Mouse (Mus musculus) bone marrow, adult 2 months (tissue): Measurements from ENCODE around the gene Pcnx2. TPM values are rescaled to one million over a fixed set of nuclear protein-coding genes. Genes with fewer than 3 reads are reported as not detected.

Source experiments
- H3K27ac ChIP-seq: fragments of 200-500 bp; 2 replicates; pipeline ENCODE4 v1.5.1; 2012; ENCODE audit warnings: low read depth, mild to moderate bottlenecking, control low read depth, inconsistent platforms, low read length; ENCODE audit not compliant: control insufficient read depth, poor library complexity, insufficient read depth
- H3K4me1 ChIP-seq: fragments of 200-500 bp; 2 replicates; pipeline ENCODE4 v1.6.1; 2011; ENCODE audit warnings: low read length; ENCODE audit not compliant: control insufficient read depth, insufficient read depth
- H3K4me3 ChIP-seq: fragments of 200-500 bp; replicated peaks from 2 replicates; pipeline ENCODE3; 2011; ENCODE audit warnings: mild to moderate bottlenecking, low read depth, low read length, control low read depth; ENCODE audit not compliant: control insufficient read depth
- CTCF ChIP-seq: fragments of 200-500 bp; IDR thresholded peaks from 2 replicates; pipeline ENCODE4 v1.5.1; 2011; ENCODE audit warnings: low read length, control low read depth; ENCODE audit not compliant: control insufficient read depth, insufficient read depth
- POLR2A ChIP-seq: fragments of 200-500 bp; IDR thresholded peaks from 2 replicates; pipeline ENCODE4 v1.6.1; 2011; ENCODE audit warnings: low read depth, mild to moderate bottlenecking, control low read depth, low read length, borderline replicate concordance; ENCODE audit not compliant: control insufficient read depth
- WGBS: fragments of 180-500 bp; shearing (Covaris S2); methylation state at CpG from one replicate; pipeline ENCODE4 v1.1.7; 2018; 5-methylcytosine and 5-hydroxymethylcytosine counted together
- polyA plus RNA-seq: library from polyadenylated mRNA; stranded (reverse); fragments of >200 nt; gene quantifications from 2 replicates; pipeline ENCODE4 v1.2.4, GENCODE M21; 2011; ENCODE audit warnings: low replicate concordance; ENCODE audit not compliant: missing spikeins, insufficient read depth, insufficient read length

Pcnx2 gene
- polyA plus RNA-seq, 1 experiment = not detected

GRCm38 (mm10) chr8:125722675-125723074, 175.4 kb downstream of the Pcnx2 start:
- 90% methylated on average over 7 of the region's 7 CpGs for WGBS
- peaks cover 5% of the 10 kb centered on the region; the same call in 1 of the 2 replicates for H3K4me1 ChIP-seq
- TF ChIP-seq POLR2A (no peak), CTCF (no peak)
- no peak overlapping the region for H3K27ac ChIP-seq
- no peak overlapping the region for H3K4me3 ChIP-seq

DNA sequence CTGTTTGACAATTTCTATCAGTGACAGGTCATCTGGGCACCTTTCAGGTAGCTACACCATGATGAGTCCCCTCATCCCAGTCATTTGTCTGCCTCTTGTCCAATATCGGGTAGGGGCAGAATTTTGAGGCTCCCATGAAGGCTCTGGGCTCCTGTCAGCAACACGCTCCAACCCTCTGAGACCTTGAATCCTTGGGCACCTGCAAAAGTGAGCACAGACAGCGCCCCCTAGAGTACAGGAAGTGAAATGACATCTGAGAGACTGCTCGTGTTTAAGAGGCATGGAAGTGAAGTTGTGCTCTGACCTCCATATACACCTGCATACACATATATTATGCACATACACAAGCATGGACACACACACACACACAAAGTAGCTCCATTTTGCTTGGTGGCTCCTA, 179.2 kb downstream of the Pcnx2 start:
- 62% methylated on average over 4 of the region's 4 CpGs for WGBS

GRCm38 (mm10) chr8:125716613-125717012, 181.5 kb downstream of the Pcnx2 start:
- Histone ChIP-seq H3K4me3 (no peak overlapping the region), H3K27ac (no peak overlapping the region), H3K4me1 (no peaks in the 10 kb centered on the region)
- TF ChIP-seq POLR2A = no peak
- WGBS = 69% methylated on average over 7 of the region's 7 CpGs

More for the DNA sequence above, 179.2 kb downstream of the Pcnx2 start:
- TF ChIP-seq POLR2A (no peak), CTCF (peak; percentile 46; the same call in 1 of the 2 replicates)
- H3K27ac ChIP-seq = no peak overlapping the region
- H3K4me3 ChIP-seq = no peak overlapping the region
- H3K4me1 ChIP-seq = no peaks in the 10 kb centered on the region

DNA sequence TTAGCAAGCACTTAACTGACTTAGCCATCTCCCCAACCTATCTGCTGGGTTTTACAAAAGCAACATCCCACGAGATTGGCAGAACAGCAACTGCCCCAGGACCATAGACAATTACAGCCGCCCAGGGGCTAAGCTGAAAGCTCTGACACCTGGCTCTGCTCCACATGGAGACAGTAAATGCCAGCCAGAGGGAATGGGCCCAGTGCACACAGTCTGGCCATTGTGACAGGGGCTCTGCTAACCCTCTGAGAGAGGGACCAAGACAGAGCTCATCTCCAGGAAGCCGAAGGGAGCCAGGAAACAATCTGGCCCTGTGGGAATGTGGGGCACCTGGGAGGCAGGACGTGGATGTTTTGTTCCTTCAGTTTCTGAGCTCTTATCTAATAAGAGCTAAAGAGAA, 181.9 kb downstream of the Pcnx2 start:
- Histone ChIP-seq H3K27ac (no peak overlapping the region), H3K4me3 (no peak overlapping the region), H3K4me1 (no peaks in the 10 kb centered on the region)
- 63% methylated on average over 4 of the region's 4 CpGs for WGBS
- TF ChIP-seq POLR2A (no peak), CTCF (no peak)

- Histone ChIP-seq H3K27ac (no peak overlapping the region), H3K4me1 (no peaks in the 10 kb centered on the region), H3K4me3 (no peak overlapping the region)
- TF ChIP-seq POLR2A = no peak
- TF ChIP-seq CTCF = no peak
- WGBS = 57% methylated on average over 5 of the region's 5 CpGs
These were observed 186.6 kb downstream of the Pcnx2 start for GRCm38 (mm10) chr8:125711514-125711913.

DNA sequence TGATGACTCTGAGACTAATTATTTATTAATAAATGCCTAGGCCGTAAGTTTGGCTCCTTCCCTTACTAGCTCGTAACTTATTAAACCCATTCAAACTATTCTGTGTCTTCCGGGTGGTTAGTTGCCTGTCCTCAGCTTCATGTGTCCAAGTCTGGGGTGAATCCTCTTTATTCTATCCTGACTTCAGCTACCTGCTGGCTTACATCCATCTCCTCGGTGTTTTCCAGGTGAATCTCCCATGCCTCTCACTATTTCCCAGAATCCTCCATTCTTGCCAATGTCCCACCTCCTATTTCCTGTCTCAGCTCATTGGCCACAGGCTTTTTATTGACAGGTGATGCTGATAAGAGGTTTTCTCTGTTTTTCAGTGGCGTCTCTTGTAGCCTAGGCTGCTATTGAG, 188.9 kb downstream of the Pcnx2 start:
- no peak for TF ChIP-seq CTCF
- no peak for TF ChIP-seq POLR2A
- 85% methylated on average over 5 of the region's 5 CpGs for WGBS
- no peak overlapping the region for H3K4me3 ChIP-seq
- no peak overlapping the region for H3K27ac ChIP-seq
- no peaks in the 10 kb centered on the region for H3K4me1 ChIP-seq

GRCm38 (mm10) chr8:125705816-125706215, 192.3 kb downstream of the Pcnx2 start:
- H3K4me1 ChIP-seq = no peaks in the 10 kb centered on the region
- no peak overlapping the region for H3K27ac ChIP-seq
- no peak overlapping the region for H3K4me3 ChIP-seq
- WGBS = 86% methylated on average over 7 of the region's 7 CpGs
- TF ChIP-seq CTCF (no peak), POLR2A (no peak)

DNA sequence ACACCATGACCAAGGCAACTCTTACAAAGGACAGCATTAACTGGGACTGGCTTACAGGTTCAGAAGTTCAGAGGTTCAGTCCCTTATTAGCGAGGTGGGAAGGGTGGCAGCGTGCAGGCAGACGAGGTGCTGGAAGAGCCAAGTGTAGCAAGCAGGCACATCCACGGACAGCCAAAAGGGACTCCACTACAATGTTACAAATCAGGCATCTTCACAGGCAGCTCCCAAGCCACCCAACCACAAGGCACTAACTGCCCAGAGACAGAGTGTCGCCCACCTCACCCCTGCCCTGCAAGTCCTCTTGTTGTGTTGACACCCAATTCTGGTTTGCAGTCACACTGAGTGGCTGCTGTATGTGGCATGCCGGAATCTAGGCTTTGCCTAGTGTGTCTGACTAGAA, 193.7 kb downstream of the Pcnx2 start:
- H3K27ac ChIP-seq = no peak overlapping the region
- WGBS = 82% methylated on average over 6 of the region's 6 CpGs

DNA sequence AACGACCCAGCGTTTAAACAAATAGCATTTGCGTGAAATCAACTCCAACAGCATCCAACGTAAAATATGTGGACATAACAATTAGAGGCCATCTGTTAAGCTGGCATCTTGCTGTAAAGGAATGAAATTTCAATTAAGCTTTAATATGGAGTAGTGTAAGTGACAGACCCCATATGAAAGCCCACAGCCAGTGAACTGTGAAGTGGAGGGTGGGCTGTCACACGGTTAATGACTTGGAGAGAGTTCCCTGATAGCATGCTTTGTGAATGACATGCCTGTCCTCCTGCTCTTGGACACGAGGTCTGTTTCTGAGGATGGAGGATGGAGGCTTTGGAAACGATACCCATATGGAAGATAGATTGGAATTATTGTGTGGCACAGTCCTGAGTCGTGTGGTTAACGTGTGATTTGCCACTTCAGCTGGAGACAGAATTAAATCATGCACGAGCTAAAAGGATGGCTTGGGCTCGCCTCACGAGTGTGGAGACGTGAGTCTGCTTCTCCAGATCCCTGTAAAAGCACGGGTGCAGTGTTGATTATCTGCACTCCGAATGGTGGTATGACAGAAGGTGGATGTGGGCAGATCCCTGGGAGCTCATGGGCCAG, 195.1 kb downstream of the Pcnx2 start:
- WGBS = 87% methylated on average over 15 of the region's 15 CpGs
- H3K27ac ChIP-seq = no peak overlapping the region
- H3K4me3 ChIP-seq = no peak overlapping the region
- no peak for TF ChIP-seq POLR2A
- TF ChIP-seq CTCF = no peak
- no peaks in the 10 kb centered on the region; the same call in 1 of the 2 replicates for H3K4me1 ChIP-seq

More for the DNA sequence above, 193.7 kb downstream of the Pcnx2 start:
- Histone ChIP-seq H3K4me1 (no peaks in the 10 kb centered on the region), H3K4me3 (no peak overlapping the region)
- TF ChIP-seq CTCF = no peak
- TF ChIP-seq POLR2A = no peak

Other genes starting within 250 kb of the Pcnx2 start
- 0.36 and 0.42 TPM in 2 replicates for gene Map10, start 228.5 kb downstream of the Pcnx2 start, polyA plus RNA-seq
- gene Ntpcr, start 168.4 kb downstream of the Pcnx2 start, polyA plus RNA-seq = 7.6 and 11.5 TPM in 2 replicates
- gene Map3k21, start 12.1 kb upstream of the Pcnx2 start, polyA plus RNA-seq = not detected in 2 replicates
- not detected in 2 replicates for gene Kcnk1, start 96.9 kb upstream of the Pcnx2 start, polyA plus RNA-seq